Mouse (Mus musculus) lung, adult 2 months (tissue): ENCODE measurements around the gene Ccnb1.

Source experiments
- CTCF ChIP-seq: fragments of 200-500 bp; IDR thresholded peaks from 2 replicates; pipeline ENCODE4 v1.5.1; 2011; ENCODE audit warnings: mild to moderate bottlenecking, low read length, control low read depth; ENCODE audit not compliant: insufficient read depth
- POLR2A ChIP-seq: fragments of 200-500 bp; IDR thresholded peaks from 2 replicates; pipeline ENCODE4 v1.6.1; 2011; ENCODE audit warnings: low read depth, mild to moderate bottlenecking, control low read depth, low read length, borderline replicate concordance; ENCODE audit errors: extremely low read depth

- no peak for TF ChIP-seq POLR2A
- no peak for TF ChIP-seq CTCF
Measured at GRCm38 (mm10) chr13:100748638-100749037, 37.7 kb downstream of the Ccnb1 start.
